Mouse (Mus musculus) intestine, postnatal 0 days (tissue): ENCODE data around the gene Bloc1s6. TPM values are rescaled to one million over a fixed set of nuclear protein-coding genes. Genes with fewer than 3 reads are reported as not detected.

Experiments
- ATAC-seq: fragments of 200-750 bp; cut with Nextera tagmentation; 2 replicates; pipeline ENCODE4 v1.8.0; 2017; ENCODE audit warnings: mild to moderate bottlenecking, moderate TSS enrichment, moderate library complexity
- H3K27ac ChIP-seq: fragments of 300-500 bp; sonication (generic); 2 replicates; pipeline ENCODE4 v1.5.1; 2014; ENCODE audit warnings: mild to moderate bottlenecking, low read depth, low read length, moderate library complexity
- H3K27me3 ChIP-seq: fragments of 300-500 bp; sonication (generic); replicated peaks from 2 replicates; pipeline ENCODE4 v1.6.1; 2014; ENCODE audit warnings: low read length, mixed read lengths; ENCODE audit not compliant: control insufficient read depth, insufficient read depth
- H3K36me3 ChIP-seq: fragments of 300-500 bp; sonication (generic); 2 replicates; pipeline ENCODE4 v1.6.1; 2014; ENCODE audit warnings: mild to moderate bottlenecking, moderate library complexity; ENCODE audit not compliant: control insufficient read depth, insufficient read depth
- H3K4me1 ChIP-seq: fragments of 300-500 bp; sonication (generic); replicated peaks from 2 replicates; pipeline ENCODE4 v1.6.1; 2014; ENCODE audit warnings: antibody characterized with exemption, low read length, mixed read lengths; ENCODE audit not compliant: control insufficient read depth, insufficient read depth
- H3K4me2 ChIP-seq: fragments of 300-500 bp; sonication (generic); replicated peaks from 2 replicates; pipeline ENCODE4 v1.6.1; 2014; ENCODE audit warnings: low read depth, mild to moderate bottlenecking, moderate library complexity
- H3K4me3 ChIP-seq: fragments of 300-500 bp; sonication (generic); 2 replicates; pipeline ENCODE4 v1.5.1; 2014; ENCODE audit warnings: low read depth, low read length
- H3K9ac ChIP-seq: fragments of 300-500 bp; sonication (generic); 2 replicates; pipeline ENCODE4 v1.6.1; 2014; ENCODE audit warnings: mild to moderate bottlenecking, low read depth, low read length
- H3K9me3 ChIP-seq: fragments of 300-500 bp; sonication (generic); 2 replicates; pipeline ENCODE4 v1.6.1; 2016; ENCODE audit warnings: mixed run types; ENCODE audit not compliant: control insufficient read depth
- CTCF ChIP-seq: sonication (generic); IDR thresholded peaks from 2 replicates; pipeline ENCODE4 v1.5.1; 2016; ENCODE audit warnings: low read depth, mild to moderate bottlenecking, control low read depth, antibody characterized with exemption, moderate library complexity
- WGBS: fragments of 180-500 bp; shearing (Covaris S2); extraction: QIAGEN DNeasy Blood & Tissue Kit; methylation state at CpG from one replicate; pipeline ENCODE4 v1.1.7; 2014; 5-methylcytosine and 5-hydroxymethylcytosine counted together
- polyA plus RNA-seq: library from polyadenylated mRNA; unstranded; fragments of >200 nt; fragmentation: Nextera tagmentation; extraction: Ambion mirVana; gene quantifications from 2 replicates; pipeline ENCODE4 v1.2.1, GENCODE M21; 2015

Bloc1s6 gene
- polyA plus RNA-seq = 34.6 and 38.3 TPM in 2 replicates

GRCm38 (mm10) chr2:122737894-122738830, at the start of gene Bloc1s6:
Gene Bloc1s6 (plus strand): TSS chr2:122738503.
- Histone ChIP-seq H3K36me3 (peaks cover under 1% of the 10 kb centered on the region; the same call in 1 of the 2 replicates), H3K4me3 (peak within 1 kb of the TSS; percentile 86), H3K4me2 (peak within 1 kb of the TSS; percentile 85), H3K4me1 (peaks cover 13% of the 10 kb centered on the region; the same call in 1 of the 2 replicates), H3K9ac (peak within 1 kb of the TSS; percentile 88), H3K27ac (peak within 1 kb of the TSS; percentile 95), H3K27me3 (no peaks in the 10 kb centered on the region), H3K9me3 (no peaks in the 10 kb centered on the region)
- under 1% methylated on average over 53 of the region's 59 CpGs for WGBS
- TF ChIP-seq CTCF = no peak
- ATAC-seq = peak; percentile 92

GRCm38 (mm10) chr2:122697526-122697925, 40.8 kb upstream of the Bloc1s6 start:
- WGBS = 60% methylated on average over 2 of the region's 2 CpGs
- H3K36me3 ChIP-seq = no peaks in the 10 kb centered on the region
- no peak for TF ChIP-seq CTCF

GRCm38 (mm10) chr2:122701012-122701411, 37.3 kb upstream of the Bloc1s6 start:
- peak overlapping the region; percentile 86 for H3K9ac ChIP-seq

More at GRCm38 (mm10) chr2:122697526-122697925, 40.8 kb upstream of the Bloc1s6 start:
- Histone ChIP-seq H3K27me3 (no peaks in the 10 kb centered on the region), H3K4me3 (no peak overlapping the region), H3K4me2 (no peak overlapping the region), H3K9me3 (no peaks in the 10 kb centered on the region), H3K4me1 (peaks cover 5% of the 10 kb centered on the region; the same call in 1 of the 2 replicates), H3K9ac (no peak overlapping the region), H3K27ac (no peak overlapping the region)
- 0 out of 2 replicates have a peak, but pooled peaks have one; percentile 14 for ATAC-seq

GRCm38 (mm10) chr2:122701871-122702180, 36.5 kb upstream of the Bloc1s6 start:
- Histone ChIP-seq H3K9ac (peak overlapping the region; percentile 86), H3K27me3 (no peaks in the 10 kb centered on the region), H3K4me1 (peaks cover 5% of the 10 kb centered on the region), H3K4me3 (peak overlapping the region; percentile 90), H3K9me3 (no peaks in the 10 kb centered on the region), H3K36me3 (no peaks in the 10 kb centered on the region), H3K27ac (peak overlapping the region; percentile 90), H3K4me2 (peak overlapping the region; percentile 80)
- no peak for TF ChIP-seq CTCF
- 0% methylated on average over 15 of the region's 15 CpGs for WGBS
- ATAC-seq = no peak

More at GRCm38 (mm10) chr2:122701012-122701411, 37.3 kb upstream of the Bloc1s6 start:
- ATAC-seq = no peak
- Histone ChIP-seq H3K27me3 (no peaks in the 10 kb centered on the region), H3K4me1 (peaks cover 5% of the 10 kb centered on the region), H3K36me3 (no peaks in the 10 kb centered on the region), H3K9me3 (no peaks in the 10 kb centered on the region), H3K4me2 (peak overlapping the region; percentile 80), H3K4me3 (peak overlapping the region; percentile 90), H3K27ac (no peak overlapping the region)
- 58% methylated on average over 8 of the region's 8 CpGs for WGBS
- TF ChIP-seq CTCF = no peak

GRCm38 (mm10) chr2:122702181-122703036, 35.9 kb upstream of the Bloc1s6 start, which contains the start of gene Slc30a4:
Gene Slc30a4 (minus strand): TSS chr2:122702663.
- Histone ChIP-seq H3K4me3 (peak within 1 kb of the TSS; percentile 90), H3K27ac (peak within 1 kb of the TSS; percentile 90), H3K9ac (peak within 1 kb of the TSS; percentile 86), H3K4me1 (peaks cover 5% of the 10 kb centered on the region), H3K36me3 (no peaks in the 10 kb centered on the region), H3K9me3 (no peaks in the 10 kb centered on the region), H3K27me3 (no peaks in the 10 kb centered on the region), H3K4me2 (peak within 1 kb of the TSS; percentile 80)
- WGBS = under 1% methylated on average over 99 of the region's 111 CpGs
- peak; percentile 89 for ATAC-seq
- 0 out of 2 replicates have a peak, but pooled peaks have one; percentile 29 for TF ChIP-seq CTCF
